Mouse (Mus musculus): ENCODE measurements around the gene Sez6l2.
A peak's percentile ranks its signal among the peaks of the same experiment; 100 is the strongest.
"Not testable (repeated sequence)": the region's sequence is repeated elsewhere in the genome, so short reads cannot be mapped to it uniquely, and the experiment has no call there.

The Sez6l2 gene

GRCm38 (mm10) chr7:126949793-126950646 lies at the start of gene Sez6l2:
Gene Sez6l2 (plus strand): TSS chr7:126950563.
- peak; percentile 57 to 79 for DNase-seq (ENCODE audit: low spot score in 2 of 2)

GRCm38 (mm10) chr7:126905590-126905989 lies 44.8 kb upstream of the Sez6l2 start:
- no peak for DNase-seq (ENCODE audit: low spot score in 2 of 2)

- DNase-seq (ENCODE audit: low spot score in 2 of 2), result no peak
Observed at GRCm38 (mm10) chr7:126914844-126915243, 35.5 kb upstream of the Sez6l2 start.

- DNase-seq (ENCODE audit: low spot score in 2 of 2), result not testable (repeated sequence)
Observed at GRCm38 (mm10) chr7:126918356-126918755, 32.0 kb upstream of the Sez6l2 start.

- no peak for DNase-seq (ENCODE audit: low spot score in 2 of 2)
Observed at GRCm38 (mm10) chr7:126919973-126920372, 30.4 kb upstream of the Sez6l2 start.

GRCm38 (mm10) chr7:126921563-126921962 lies 28.8 kb upstream of the Sez6l2 start:
- DNase-seq (ENCODE audit: low spot score in 2 of 2), result no peak

- DNase-seq (ENCODE audit: low spot score in 2 of 2), result no peak
Observed at GRCm38 (mm10) chr7:126922624-126923060, 27.7 kb upstream of the Sez6l2 start, which contains the start of gene Tmem219. Gene Tmem219 (minus strand): TSS chr7:126922917.

- DNase-seq (ENCODE audit: low spot score in 2 of 2), result no peak
Observed at GRCm38 (mm10) chr7:126923999-126924398, 26.4 kb upstream of the Sez6l2 start.

- no peak for DNase-seq (ENCODE audit: low spot score in 2 of 2)
Observed at GRCm38 (mm10) chr7:126926299-126926698, 24.1 kb upstream of the Sez6l2 start.

- peak; percentile 91 to 94 for DNase-seq (ENCODE audit: low spot score in 2 of 2)
Observed at GRCm38 (mm10) chr7:126928384-126929037, 21.9 kb upstream of the Sez6l2 start, which contains the start of gene Kctd13. Gene Kctd13 (plus strand): TSS chr7:126928879.

GRCm38 (mm10) chr7:126929046-126929445 lies 21.3 kb upstream of the Sez6l2 start:
- peak in 1 of 2 experiments; percentile 22 for DNase-seq (ENCODE audit: low spot score in 2 of 2)

GRCm38 (mm10) chr7:126932652-126933051 lies 17.7 kb upstream of the Sez6l2 start:
- no peak for DNase-seq (ENCODE audit: low spot score in 2 of 2)

- DNase-seq (ENCODE audit: low spot score in 2 of 2), result no peak
Observed at GRCm38 (mm10) chr7:126941171-126941570, 9.2 kb upstream of the Sez6l2 start.

- no peak for DNase-seq (ENCODE audit: low spot score in 2 of 2)
Observed at GRCm38 (mm10) chr7:126941801-126942200, 8.6 kb upstream of the Sez6l2 start.

- peak in 1 of 2 experiments; percentile 48 for DNase-seq (ENCODE audit: low spot score in 2 of 2)
Observed at GRCm38 (mm10) chr7:126946530-126946929, 3.8 kb upstream of the Sez6l2 start.

GRCm38 (mm10) chr7:126948626-126949025 lies 1.7 kb upstream of the Sez6l2 start:
- no peak for DNase-seq (ENCODE audit: low spot score in 2 of 2)

GRCm38 (mm10) chr7:126949403-126949792 lies 965 bp upstream of the Sez6l2 start, which contains the start of gene Asphd1:
Gene Asphd1 (minus strand): TSS chr7:126949582.
- no peak for DNase-seq (ENCODE audit: low spot score in 2 of 2)

GRCm38 (mm10) chr7:126950647-126951615 lies 568 bp downstream of the Sez6l2 start:
- no peak for DNase-seq (ENCODE audit: low spot score in 2 of 2)

- no peak for DNase-seq (ENCODE audit: low spot score in 2 of 2)
Observed at GRCm38 (mm10) chr7:126951741-126952140, 1.4 kb downstream of the Sez6l2 start.

- DNase-seq (ENCODE audit: low spot score in 2 of 2), result no peak
Observed at GRCm38 (mm10) chr7:126952646-126953045, 2.3 kb downstream of the Sez6l2 start.

GRCm38 (mm10) chr7:126955125-126955524 lies 4.8 kb downstream of the Sez6l2 start:
- DNase-seq (ENCODE audit: low spot score in 2 of 2), result no peak

All from natural killer cell, adult 2 months (primary cell).